Mouse (Mus musculus) heart, postnatal 10 days (tissue): ENCODE measurements at regions not wholly inside any gene's neighbourhood (a gene's known extent, or its start where the extent isn't known, plus 50 kb on each side); places are given as distances from the start of the nearest gene placed in this dataset.

Experiments used
- DNase-seq, 2 experiments: peaks; one replicate each; pipeline ENCODE4 v3.0.0; 2021
- intact Hi-C: fragments of 180-260 bp; cut with DNase I; formaldehyde crosslinking; loops from one replicate; pipeline ENCODE4 v1.15.1; 2025

GRCm38 (mm10) chr14:111738943-111739342 lies 64.0 kb downstream of the Slitrk5 start:
- DNase-seq, result no peak
- intact Hi-C loops, result no loop called here

- intact Hi-C loops, result no loop called here
- DNase-seq, result no peak
Observed at GRCm38 (mm10) chr14:111763616-111764015, 88.7 kb downstream of the Slitrk5 start.

- DNase-seq, result peak in 1 of 2 experiments; percentile 1
- intact Hi-C loops, result no loop called here
Observed at GRCm38 (mm10) chr14:111778152-111778551, 103.3 kb downstream of the Slitrk5 start.

- intact Hi-C loops, result no loop called here
Observed at GRCm38 (mm10) chr14:111808025-111808424, 133.1 kb downstream of the Slitrk5 start.

GRCm38 (mm10) chr14:111809871-111810270 lies 135.0 kb downstream of the Slitrk5 start:
- no peak for DNase-seq
- intact Hi-C loops, result no loop called here

More at GRCm38 (mm10) chr14:111808025-111808424, 133.1 kb downstream of the Slitrk5 start:
- DNase-seq, result no peak

GRCm38 (mm10) chr14:111822047-111822730 lies 147.3 kb downstream of the Slitrk5 start:
- intact Hi-C loops, result no loop called here
- DNase-seq, result no peak
